8 mouse cellular contexts compared by ENCODE assay signal in the genomic region with DNA sequence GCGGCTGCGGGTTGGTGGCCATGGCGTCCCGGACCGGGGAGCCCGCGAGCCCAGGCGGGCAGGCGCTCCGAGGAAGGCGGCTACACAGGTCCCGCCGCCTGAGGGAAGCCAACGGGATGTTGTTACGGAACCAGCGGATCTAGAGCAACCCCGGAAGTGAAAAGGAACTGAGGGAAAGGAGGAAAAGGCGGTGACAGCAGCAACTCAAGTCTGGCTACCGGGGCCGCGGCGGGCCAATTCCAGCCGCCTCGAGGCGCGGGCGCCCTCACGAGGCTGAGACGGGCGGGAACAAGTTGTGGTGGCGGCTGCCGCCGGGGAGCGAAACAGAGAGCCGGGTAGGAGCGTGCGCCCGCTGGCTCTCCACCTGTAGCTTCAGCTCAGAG. TPM values are rescaled to one million over a fixed set of nuclear protein-coding genes. Genes with fewer than 3 reads are reported as not detected.
DNase-seq lines count a peak whose midpoint lies in the region; ATAC-seq lines count a peak whose summit lies in the region.

Gene Bod1l, minus strand, starts transcription at position 169 of the 383 bp plus-strand sequence.

- WGBS in hindbrain, embryonic 15.5 days = under 1% methylated on average over 37 of the region's 38 CpGs

- no peaks in the 10 kb centered on the region for H3K36me3 ChIP-seq in hindbrain, embryonic 15.5 days

- peak within 1 kb of the TSS; percentile 100 for H3K4me3 ChIP-seq in hindbrain, embryonic 15.5 days

- H3K4me2 ChIP-seq in hindbrain, embryonic 15.5 days = peak within 1 kb of the TSS; percentile 87

- H3K27ac ChIP-seq in hindbrain, embryonic 15.5 days (replicated peaks) = peak within 1 kb of the TSS; percentile 71

- H3K9ac ChIP-seq in hindbrain, embryonic 15.5 days = peak within 1 kb of the TSS; percentile 92

- ATAC-seq in hindbrain, embryonic 15.5 days (ENCODE audit: low FRiP score, low read depth) = peak; percentile 97

- H3K4me1 ChIP-seq in hindbrain, embryonic 15.5 days (replicated peaks) = peaks cover 21% of the 10 kb centered on the region

- peak; percentile 95 for DNase-seq in T-cell, adult 2 months (ENCODE audit: low spot score)
- peak; percentile 98 for DNase-seq in cerebellum, postnatal 36 days
- DNase-seq in frontal cortex, postnatal 36 days (ENCODE audit: low spot score in 2 of 2) = peak; percentile 99
- peak; percentile 94 for DNase-seq in left cerebral cortex, adult 11 months (ENCODE audit: low spot score)
- peak; percentile 97 for DNase-seq in lung, postnatal 4 days
- DNase-seq in retina, postnatal 7 days (ENCODE audit: low read depth, low spot score) = peak; percentile 87
- DNase-seq in urinary bladder, adult 2 months (ENCODE audit: low spot score) = peak; percentile 95

- H3K9me3 ChIP-seq in hindbrain, embryonic 15.5 days = no peaks in the 10 kb centered on the region

- no peaks in the 10 kb centered on the region for H3K27me3 ChIP-seq in hindbrain, embryonic 15.5 days

RNA-seq across cellular contexts. Expression of gene Bod1l, which starts in this region (rescaled TPM):
- polyA plus RNA-seq in hindbrain, embryonic 15.5 days (2015; fragmentation: Nextera tagmentation; extraction: Ambion mirVana) = 26.6 and 27.6 TPM in 2 replicates
- 9.9 and 11.8 TPM in 2 replicates for polyA plus RNA-seq in urinary bladder, adult 2 months (2012; rRNA removed)

Comparison
In these comparisons a context has a peak if more than half of its experiments do, and no peak if none do; other contexts are left out.
1. Peak in every context shown above with its lines: DNase-seq, ATAC-seq, H3K4me3 ChIP-seq and H3K27ac ChIP-seq.